Mouse (Mus musculus) adrenal gland, postnatal 25 days (tissue): ENCODE data around the gene Gm16181. TPM values are rescaled to one million over a fixed set of nuclear protein-coding genes. Genes with fewer than 3 reads are reported as not detected.

ENCODE experiments used
- DNase-seq: peaks from one replicate; pipeline ENCODE4 v3.0.0; 2021; ENCODE audit warnings: mixed read lengths
- microRNA-seq, 2 experiments: library from miRNA; unstranded; fragments of <30 nt; microRNA quantifications; one replicate each; pipeline ENCODE4 v1.2.0; 2021
- total RNA-seq: library from RNA; stranded (reverse); gene quantifications from 2 replicates; pipeline ENCODE4 v1.2.3, GENCODE M21; 2021

The Gm16181 gene
- total RNA-seq, 1 experiment from 2014 or later = not detected

- DNase-seq = no peak
These were observed 51.6 kb downstream of the Gm16181 start for GRCm38 (mm10) chr17:35272249-35272648.

Small RNA genes within 50 kb of the gene (microRNA-seq; reads per million reads assigned to microRNA genes)
- gene Mir6973a (0 reads per million in 2 experiments), gene Mir6974 (0 reads per million in 2 experiments), gene Mir6975 (0 reads per million in 2 experiments), gene Mir8094 (0 reads per million in 2 experiments)

Other genes starting within 250 kb of the Gm16181 start
- 18.9 and 33.6 TPM in 2 replicates for gene Hspa1a, start 248.7 kb upstream of the Gm16181 start, total RNA-seq
- 0.27 TPM in 1 of 2 replicates, not detected in the other for gene Hspa1l, start 248.1 kb upstream of the Gm16181 start, total RNA-seq
- gene Lsm2, start 239.0 kb upstream of the Gm16181 start, total RNA-seq = 39.6 and 51.2 TPM in 2 replicates
- gene Vars, start 219.8 kb upstream of the Gm16181 start, total RNA-seq = 62.4 and 64.8 TPM in 2 replicates
- gene Vwa7, start 204.3 kb upstream of the Gm16181 start, total RNA-seq = 0.57 and 0.97 TPM in 2 replicates
- 0.61 TPM in 1 of 2 replicates, not detected in the other for gene Sapcd1, start 192.8 kb upstream of the Gm16181 start, total RNA-seq
- gene Msh5, start 174.1 kb upstream of the Gm16181 start, total RNA-seq = 1.3 and 1.6 TPM in 2 replicates
- 79.7 and 90.5 TPM in 2 replicates for gene Clic1, start 170.9 kb upstream of the Gm16181 start, total RNA-seq
- 14.2 and 17.8 TPM in 2 replicates for gene Ddah2, start 161.8 kb upstream of the Gm16181 start, total RNA-seq
- not detected in 2 replicates for gene Ly6g6c, start 155.4 kb upstream of the Gm16181 start, total RNA-seq
- gene Mpig6b, start 154.7 kb upstream of the Gm16181 start, total RNA-seq = 0.24 TPM in 1 of 2 replicates, not detected in the other
- gene Ly6g6e, start 143.9 kb upstream of the Gm16181 start, total RNA-seq = not detected in 2 replicates
- 1.5 and 2.0 TPM in 2 replicates for gene Ly6g6d, start 142.8 kb upstream of the Gm16181 start, total RNA-seq
- gene Ly6g6f, start 135.2 kb upstream of the Gm16181 start, total RNA-seq = not detected in 2 replicates
- gene Abhd16a, start 131.6 kb upstream of the Gm16181 start, total RNA-seq = 67.1 and 84.9 TPM in 2 replicates
- gene Ly6g5c, start 112.6 kb upstream of the Gm16181 start, total RNA-seq = not detected in 2 replicates
- 0.30 and 0.81 TPM in 2 replicates for gene Ly6g5b, start 105.4 kb upstream of the Gm16181 start, total RNA-seq
- gene Gpank1, start 99.4 kb upstream of the Gm16181 start, total RNA-seq = 19.0 and 19.4 TPM in 2 replicates
- 201 and 272 TPM in 2 replicates for gene Csnk2b, start 98.8 kb upstream of the Gm16181 start, total RNA-seq
- 23.0 and 29.7 TPM in 2 replicates for gene D17H6S53E, start 94.5 kb upstream of the Gm16181 start, total RNA-seq
- gene Apom, start 88.8 kb upstream of the Gm16181 start, total RNA-seq = 2.9 TPM in 1 of 2 replicates, not detected in the other
- gene Bag6, start 85.7 kb upstream of the Gm16181 start, total RNA-seq = 403 and 461 TPM in 2 replicates
- 268 and 310 TPM in 2 replicates for gene Prrc2a, start 55.9 kb upstream of the Gm16181 start, total RNA-seq
- 2.3 and 3.0 TPM in 2 replicates for gene Aif1, start 44.8 kb upstream of the Gm16181 start, total RNA-seq
- 5.2 TPM in 1 of 2 replicates, not detected in the other for gene Lst1, start 32.4 kb upstream of the Gm16181 start, total RNA-seq
- 2.8 and 8.5 TPM in 2 replicates for gene Ltb, start 26.4 kb upstream of the Gm16181 start, total RNA-seq
- 0.58 and 0.76 TPM in 2 replicates for gene Tnf, start 18.8 kb upstream of the Gm16181 start, total RNA-seq
- 0.30 TPM in 1 of 2 replicates, not detected in the other for gene Lta, start 15.5 kb upstream of the Gm16181 start, total RNA-seq
- 8.0 and 8.4 TPM in 2 replicates for gene Atp6v1g2, start 12.8 kb downstream of the Gm16181 start, total RNA-seq
- 18.3 and 24.1 TPM in 2 replicates for gene Nfkbil1, start 15.0 kb downstream of the Gm16181 start, total RNA-seq
- gene Ddx39b, start 20.9 kb downstream of the Gm16181 start, total RNA-seq = 237 and 249 TPM in 2 replicates
- gene H2-D1, start 41.9 kb downstream of the Gm16181 start, total RNA-seq = 86.1 and 109 TPM in 2 replicates
- 0.90 and 2.0 TPM in 2 replicates for gene H2-Q1, start 99.6 kb downstream of the Gm16181 start, total RNA-seq
- gene H2-Q2, start 121.4 kb downstream of the Gm16181 start, total RNA-seq = 1.1 TPM in 1 of 2 replicates, not detected in the other
- gene H2-Q4, start 158.8 kb downstream of the Gm16181 start, total RNA-seq = 16.5 and 20.9 TPM in 2 replicates
- gene H2-Q6, start 204.0 kb downstream of the Gm16181 start, total RNA-seq = 2.1 TPM in 1 of 2 replicates, not detected in the other
- 1.6 and 1.8 TPM in 2 replicates for gene H2-Q7, start 218.3 kb downstream of the Gm16181 start, total RNA-seq
- 2.3 and 14.7 TPM in 2 replicates for gene H2-Q10, start 249.3 kb downstream of the Gm16181 start, total RNA-seq